Mouse (Mus musculus) hindbrain, embryonic 13.5 days (tissue): Measurements from ENCODE around the gene Lypd3. TPM values are rescaled to one million over a fixed set of nuclear protein-coding genes. Genes with fewer than 3 reads are reported as not detected.
A peak's percentile ranks its signal among the peaks of the same experiment; 100 is the strongest.

Experiments used
- ATAC-seq: fragments of 200-750 bp; cut with Nextera tagmentation; 2 replicates; pipeline ENCODE4 v1.8.0; 2017; ENCODE audit warnings: moderate TSS enrichment; ENCODE audit not compliant: low FRiP score
- H3K27ac ChIP-seq: fragments of 300-500 bp; sonication (generic); 2 replicates; pipeline ENCODE4 v1.5.1; 2015; ENCODE audit warnings: inconsistent platforms, mild to moderate bottlenecking, moderate library complexity
- H3K27me3 ChIP-seq: fragments of 300-500 bp; sonication (generic); 2 replicates; pipeline ENCODE4 v1.6.1; 2015; ENCODE audit warnings: mild to moderate bottlenecking, inconsistent platforms
- H3K36me3 ChIP-seq: fragments of 300-500 bp; sonication (generic); 2 replicates; pipeline ENCODE4 v1.6.1; 2015; ENCODE audit warnings: mild to moderate bottlenecking, inconsistent platforms
- H3K4me1 ChIP-seq: fragments of 300-500 bp; sonication (generic); replicated peaks from 2 replicates; pipeline ENCODE4 v1.6.1; 2015; ENCODE audit warnings: inconsistent platforms
- H3K4me2 ChIP-seq: fragments of 300-500 bp; sonication (generic); 2 replicates; pipeline ENCODE4 v1.6.1; 2015; ENCODE audit warnings: inconsistent platforms, mild to moderate bottlenecking, moderate library complexity
- H3K4me3 ChIP-seq: fragments of 300-500 bp; sonication (generic); 2 replicates; pipeline ENCODE4 v1.5.1; 2015; ENCODE audit warnings: mild to moderate bottlenecking, inconsistent platforms
- H3K9ac ChIP-seq: fragments of 300-500 bp; sonication (generic); 2 replicates; pipeline ENCODE4 v1.6.1; 2015; ENCODE audit warnings: mild to moderate bottlenecking, inconsistent platforms
- H3K9me3 ChIP-seq: fragments of 300-500 bp; sonication (generic); 2 replicates; pipeline ENCODE4 v1.6.1; 2016; ENCODE audit warnings: inconsistent platforms
- WGBS: fragments of 180-500 bp; shearing (Covaris S2); methylation state at CpG from one replicate; pipeline ENCODE4 v1.1.7; 2015; 5-methylcytosine and 5-hydroxymethylcytosine counted together
- polyA plus RNA-seq: library from polyadenylated mRNA; unstranded; fragments of >200 nt; fragmentation: Nextera tagmentation; extraction: Ambion mirVana; gene quantifications from 2 replicates; pipeline ENCODE4 v1.2.1, GENCODE M21; 2015

The Lypd3 gene
- not detected in 2 replicates for polyA plus RNA-seq

GRCm38 (mm10) chr7:24636264-24636663 lies at the start of gene Lypd3:
Gene Lypd3 (plus strand): TSS chr7:24636550.
- Histone ChIP-seq H3K27me3 (peaks cover 70% of the 10 kb centered on the region), H3K9ac (peak within 1 kb of the TSS; percentile 19; the same call in 1 of the 2 replicates), H3K36me3 (no peaks in the 10 kb centered on the region), H3K4me1 (peaks cover 21% of the 10 kb centered on the region), H3K9me3 (no peaks in the 10 kb centered on the region), H3K4me2 (peak within 1 kb of the TSS; percentile 58), H3K27ac (no peak within 1 kb of the TSS), H3K4me3 (peak within 1 kb of the TSS; percentile 37)
- WGBS: 15% methylated on average over 15 of the region's 15 CpGs
- ATAC-seq: no peak

- H3K9ac ChIP-seq: peak overlapping the region; percentile 89
- no peaks in the 10 kb centered on the region for H3K9me3 ChIP-seq
- peaks cover 31% of the 10 kb centered on the region for H3K27me3 ChIP-seq
- peak; percentile 74 for ATAC-seq
- WGBS: 9% methylated on average over 8 of the region's 8 CpGs
- no peak overlapping the region for H3K27ac ChIP-seq
- H3K4me2 ChIP-seq: peak overlapping the region; percentile 62
- H3K4me1 ChIP-seq: peaks cover 16% of the 10 kb centered on the region
- H3K4me3 ChIP-seq: peak overlapping the region; percentile 56
- no peaks in the 10 kb centered on the region for H3K36me3 ChIP-seq
These were observed 49.5 kb upstream of the Lypd3 start for GRCm38 (mm10) chr7:24586828-24587227.

GRCm38 (mm10) chr7:24587330-24588105 lies 48.8 kb upstream of the Lypd3 start, which contains the start of the genes Ethe1 and Zfp575:
Gene Ethe1 (plus strand): TSS chr7:24587543.
Gene Zfp575 (minus strand): TSS chr7:24587641.
- Histone ChIP-seq H3K4me1 (peaks cover 16% of the 10 kb centered on the region), H3K36me3 (no peaks in the 10 kb centered on the region), H3K27me3 (peaks cover 31% of the 10 kb centered on the region), H3K27ac (peak within 1 kb of the TSS; percentile 70), H3K9ac (peak within 1 kb of the TSS; percentile 89), H3K4me3 (peak within 1 kb of the TSS; percentile 56), H3K9me3 (no peaks in the 10 kb centered on the region), H3K4me2 (peak within 1 kb of the TSS; percentile 62)
- peak; percentile 80 for ATAC-seq
- WGBS: 7% methylated on average over 28 of the region's 30 CpGs

- no peaks in the 10 kb centered on the region for H3K36me3 ChIP-seq
- H3K4me3 ChIP-seq: no peak overlapping the region
- H3K4me2 ChIP-seq: no peak overlapping the region
- H3K9ac ChIP-seq: no peak overlapping the region
- no peak overlapping the region for H3K27ac ChIP-seq
- H3K27me3 ChIP-seq: peaks cover 31% of the 10 kb centered on the region
- no peaks in the 10 kb centered on the region for H3K9me3 ChIP-seq
- no peak for ATAC-seq
- WGBS: 94% methylated on average over 13 of the region's 13 CpGs
- peaks cover 18% of the 10 kb centered on the region for H3K4me1 ChIP-seq
These were observed 48.0 kb upstream of the Lypd3 start for GRCm38 (mm10) chr7:24588336-24588735.

- Histone ChIP-seq H3K4me3 (no peak overlapping the region), H3K27ac (no peak overlapping the region), H3K4me1 (peaks cover 25% of the 10 kb centered on the region), H3K9ac (no peak overlapping the region), H3K36me3 (no peaks in the 10 kb centered on the region), H3K27me3 (peaks cover 22% of the 10 kb centered on the region), H3K9me3 (no peaks in the 10 kb centered on the region), H3K4me2 (no peak overlapping the region)
- no peak for ATAC-seq
- WGBS: 78% methylated on average over 5 of the region's 5 CpGs
These were observed 44.6 kb upstream of the Lypd3 start for GRCm38 (mm10) chr7:24591735-24592134.

GRCm38 (mm10) chr7:24592163-24592562 lies 44.2 kb upstream of the Lypd3 start:
- Histone ChIP-seq H3K27ac (no peak overlapping the region; the same call in 1 of the 2 replicates), H3K4me2 (no peak overlapping the region), H3K9ac (no peak overlapping the region), H3K9me3 (no peaks in the 10 kb centered on the region), H3K27me3 (peaks cover 19% of the 10 kb centered on the region), H3K36me3 (no peaks in the 10 kb centered on the region), H3K4me3 (no peak overlapping the region), H3K4me1 (peaks cover 21% of the 10 kb centered on the region)
- 68% methylated on average over 4 of the region's 4 CpGs for WGBS
- no peak for ATAC-seq

- H3K4me2 ChIP-seq: no peak overlapping the region
- no peaks in the 10 kb centered on the region for H3K36me3 ChIP-seq
- H3K9ac ChIP-seq: no peak overlapping the region
- H3K9me3 ChIP-seq: no peaks in the 10 kb centered on the region
- H3K27me3 ChIP-seq: peaks cover 19% of the 10 kb centered on the region
- no peak overlapping the region for H3K4me3 ChIP-seq
- peaks cover 16% of the 10 kb centered on the region for H3K4me1 ChIP-seq
- whole genome bisulfite sequencing: 82% methylated on average over 6 of the region's 6 CpGs
- no peak for ATAC-seq
- H3K27ac ChIP-seq: no peak overlapping the region
These were observed 43.6 kb upstream of the Lypd3 start for GRCm38 (mm10) chr7:24592781-24593180.

GRCm38 (mm10) chr7:24593621-24594308 lies 42.6 kb upstream of the Lypd3 start:
- H3K27ac ChIP-seq: no peak overlapping the region
- peaks cover 19% of the 10 kb centered on the region for H3K27me3 ChIP-seq
- WGBS: 3% methylated on average over 38 of the region's 39 CpGs
- peak overlapping the region; percentile 83 for H3K9ac ChIP-seq
- peak; percentile 84 for ATAC-seq
- peak overlapping the region; percentile 64 for H3K4me3 ChIP-seq
- H3K4me1 ChIP-seq: peaks cover 15% of the 10 kb centered on the region
- peak overlapping the region; percentile 75 for H3K4me2 ChIP-seq
- H3K9me3 ChIP-seq: no peaks in the 10 kb centered on the region
- H3K36me3 ChIP-seq: no peaks in the 10 kb centered on the region

GRCm38 (mm10) chr7:24594309-24594803 lies 42.0 kb upstream of the Lypd3 start:
- 0 out of 2 replicates have a peak, but pooled peaks have one; percentile 26 for ATAC-seq
- H3K9me3 ChIP-seq: no peaks in the 10 kb centered on the region
- 1% methylated on average over 13 of the region's 13 CpGs for WGBS
- peaks cover 19% of the 10 kb centered on the region for H3K27me3 ChIP-seq
- peak overlapping the region; percentile 83 for H3K9ac ChIP-seq
- peak overlapping the region; percentile 75 for H3K4me2 ChIP-seq
- H3K4me1 ChIP-seq: peaks cover 15% of the 10 kb centered on the region
- peak overlapping the region; percentile 64 for H3K4me3 ChIP-seq
- H3K36me3 ChIP-seq: no peaks in the 10 kb centered on the region
- H3K27ac ChIP-seq: no peak overlapping the region

- Histone ChIP-seq H3K36me3 (no peaks in the 10 kb centered on the region), H3K27ac (no peak overlapping the region), H3K9me3 (no peaks in the 10 kb centered on the region), H3K4me1 (peaks cover 15% of the 10 kb centered on the region), H3K9ac (no peak overlapping the region), H3K27me3 (peaks cover 19% of the 10 kb centered on the region), H3K4me3 (no peak overlapping the region), H3K4me2 (no peak overlapping the region)
- no peak for ATAC-seq
- 86% methylated on average over 2 of the region's 2 CpGs for WGBS
These were observed 40.9 kb upstream of the Lypd3 start for GRCm38 (mm10) chr7:24595464-24595863.

GRCm38 (mm10) chr7:24598121-24598520 lies 38.2 kb upstream of the Lypd3 start:
- Histone ChIP-seq H3K9me3 (no peaks in the 10 kb centered on the region), H3K4me3 (no peak overlapping the region), H3K4me1 (peaks cover 20% of the 10 kb centered on the region), H3K27ac (no peak overlapping the region), H3K4me2 (no peak overlapping the region), H3K9ac (no peak overlapping the region), H3K36me3 (no peaks in the 10 kb centered on the region), H3K27me3 (peaks cover 19% of the 10 kb centered on the region)
- no peak for ATAC-seq
- WGBS: 76% methylated on average over 4 of the region's 4 CpGs
